Comparison of ENCODE assay signal across 8 mouse cellular contexts in the genomic region with DNA sequence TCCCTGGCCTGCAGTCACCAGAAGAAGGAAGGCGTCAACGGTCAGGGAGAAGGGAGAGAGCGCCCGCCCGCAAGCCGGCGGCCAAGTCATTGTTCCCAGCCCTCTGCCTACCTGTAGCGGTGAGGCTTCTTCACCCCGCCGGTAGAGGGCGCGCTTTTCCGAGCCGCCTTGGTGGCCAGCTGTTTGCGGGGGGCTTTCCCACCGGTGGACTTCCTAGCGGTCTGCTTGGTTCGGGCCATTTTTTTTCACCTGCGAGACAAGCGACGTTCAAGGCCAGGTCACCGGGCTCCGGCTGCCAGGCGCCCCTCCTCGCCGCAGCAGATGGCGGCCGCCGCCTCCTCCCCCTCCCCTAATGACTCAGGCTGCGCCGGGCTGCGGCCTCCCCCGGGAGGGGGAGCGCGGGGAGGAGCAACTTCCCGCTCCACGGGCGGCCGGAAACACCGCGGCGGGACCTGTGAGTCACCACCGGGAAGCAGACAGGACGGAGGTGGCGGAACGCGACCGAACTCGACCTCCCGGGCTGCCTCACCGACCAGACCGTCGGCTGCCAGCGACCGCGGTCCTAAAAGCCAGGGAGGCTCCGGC. TPM values are rescaled to one million over a fixed set of nuclear protein-coding genes. Genes with fewer than 3 reads are reported as not detected.
A peak's percentile ranks its signal among the peaks of the same experiment; 100 is the strongest.
DNase-seq lines count a peak whose midpoint lies in the region; ATAC-seq and TF ChIP-seq lines count a peak whose summit lies in the region.

No protein-coding gene starts in this region.

- peak overlapping the region; percentile 93 for H3K27ac ChIP-seq in brown adipose tissue, adult 24 weeks (replicated peaks; ENCODE audit: low read depth, low read length)
- H3K27ac ChIP-seq in forebrain, embryonic 12.5 days: peak overlapping the region; percentile 99
- H3K27ac ChIP-seq in liver, embryonic 15.5 days (replicated peaks): peak overlapping the region; percentile 99
- H3K27ac ChIP-seq in neural tube, embryonic 13.5 days (replicated peaks): peak overlapping the region; percentile 100
- H3K27ac ChIP-seq in thymus, adult 2 months (ENCODE audit: control insufficient read depth, insufficient read depth, low read length): peak overlapping the region; percentile 88

- ATAC-seq in forebrain, embryonic 12.5 days (ENCODE audit: low FRiP score): peak; percentile 62
- ATAC-seq in liver, embryonic 15.5 days (ENCODE audit: insufficient read depth): peak; percentile 62
- ATAC-seq in neural tube, embryonic 13.5 days (ENCODE audit: low read depth): peak; percentile 81

- no peaks in the 10 kb centered on the region for H3K9me3 ChIP-seq in E14TG2a.4 (ENCODE audit: low read length)
- H3K9me3 ChIP-seq in forebrain, embryonic 12.5 days: no peaks in the 10 kb centered on the region
- H3K9me3 ChIP-seq in liver, embryonic 15.5 days (replicated peaks): no peaks in the 10 kb centered on the region
- H3K9me3 ChIP-seq in neural tube, embryonic 13.5 days: no peaks in the 10 kb centered on the region

- H3K27me3 ChIP-seq in E14TG2a.4 (ENCODE audit: insufficient read depth, low read length): no peaks in the 10 kb centered on the region
- H3K27me3 ChIP-seq in forebrain, embryonic 12.5 days: no peaks in the 10 kb centered on the region
- no peaks in the 10 kb centered on the region for H3K27me3 ChIP-seq in liver, embryonic 15.5 days
- H3K27me3 ChIP-seq in neural tube, embryonic 13.5 days: no peaks in the 10 kb centered on the region
- no peaks in the 10 kb centered on the region for H3K27me3 ChIP-seq in thymus, adult 2 months (ENCODE audit: control insufficient read depth, insufficient read depth, low read length)

- no peak for TF ChIP-seq POLR2A in thymus, adult 2 months (IDR thresholded peaks at IDR 0.05; ENCODE audit: control insufficient read depth, extremely low read depth, insufficient read depth, low read length, poor library complexity)

- peak overlapping the region; percentile 98 for H3K4me3 ChIP-seq in E14TG2a.4 (replicated peaks; ENCODE audit: low read length)
- peak overlapping the region; percentile 81 for H3K4me3 ChIP-seq in brown adipose tissue, adult 24 weeks (ENCODE audit: insufficient read depth, low read depth, low read length)
- H3K4me3 ChIP-seq in forebrain, embryonic 12.5 days (replicated peaks): peak overlapping the region; percentile 98
- H3K4me3 ChIP-seq in liver, embryonic 15.5 days (replicated peaks): peak overlapping the region; percentile 99
- H3K4me3 ChIP-seq in neural tube, embryonic 13.5 days: peak overlapping the region; percentile 96
- peak overlapping the region; percentile 78 for H3K4me3 ChIP-seq in thymus, adult 2 months (ENCODE audit: control insufficient read depth, insufficient read depth, low read length)

- peak; percentile 66 for TF ChIP-seq CTCF in E14TG2a.4 (conservative IDR thresholded peaks at IDR 0.05; ENCODE audit: low read length)
- TF ChIP-seq CTCF in thymus, adult 2 months (IDR thresholded peaks at IDR 0.05; ENCODE audit: borderline replicate concordance, control insufficient read depth, extremely low read depth, insufficient read depth, low read length, poor library complexity): peak; percentile 97

- H3K9ac ChIP-seq in forebrain, embryonic 12.5 days: peak overlapping the region; percentile 97
- peak overlapping the region; percentile 99 for H3K9ac ChIP-seq in liver, embryonic 15.5 days
- peak overlapping the region; percentile 100 for H3K9ac ChIP-seq in neural tube, embryonic 13.5 days

- H3K4me1 ChIP-seq in E14TG2a.4 (replicated peaks; ENCODE audit: low read depth, low read length): peaks cover 32% of the 10 kb centered on the region
- H3K4me1 ChIP-seq in brown adipose tissue, adult 24 weeks (ENCODE audit: control insufficient read depth, insufficient read depth, insufficient read length, low read length): no peaks in the 10 kb centered on the region
- peaks cover 13% of the 10 kb centered on the region for H3K4me1 ChIP-seq in forebrain, embryonic 12.5 days
- peaks cover 18% of the 10 kb centered on the region for H3K4me1 ChIP-seq in liver, embryonic 15.5 days (replicated peaks)
- peaks cover 18% of the 10 kb centered on the region for H3K4me1 ChIP-seq in neural tube, embryonic 13.5 days (replicated peaks)
- peaks cover 2% of the 10 kb centered on the region; the same call in 1 of the 2 replicates for H3K4me1 ChIP-seq in thymus, adult 2 months (replicated peaks; ENCODE audit: control insufficient read depth, insufficient read depth, low read length)

- peak overlapping the region; percentile 58 for H3K4me2 ChIP-seq in forebrain, embryonic 12.5 days
- peak overlapping the region; percentile 68 for H3K4me2 ChIP-seq in liver, embryonic 15.5 days
- peak overlapping the region; percentile 94 for H3K4me2 ChIP-seq in neural tube, embryonic 13.5 days

- H3K36me3 ChIP-seq in E14TG2a.4 (ENCODE audit: insufficient read depth, low read length): peaks cover 27% of the 10 kb centered on the region
- peaks cover 18% of the 10 kb centered on the region; the same call in 1 of the 2 replicates for H3K36me3 ChIP-seq in forebrain, embryonic 12.5 days (replicated peaks)
- H3K36me3 ChIP-seq in liver, embryonic 15.5 days (replicated peaks): peaks cover 25% of the 10 kb centered on the region
- peaks cover 22% of the 10 kb centered on the region for H3K36me3 ChIP-seq in neural tube, embryonic 13.5 days
- H3K36me3 ChIP-seq in thymus, adult 2 months (ENCODE audit: control insufficient read depth, insufficient read depth, low read length): peaks cover 20% of the 10 kb centered on the region

- DNase-seq in heart, postnatal 25 days (ENCODE audit: low spot score): peak; percentile 78
- peak; percentile 78 for DNase-seq in layer of hippocampus, adult 11-12 months (ENCODE audit: low spot score)
- peak; percentile 83 for DNase-seq in thymus, adult 2 months

- intact Hi-C loops in heart, postnatal 25 days (cut with DNase I): no loop called here

- WGBS in forebrain, embryonic 12.5 days: under 1% methylated on average over 47 of the region's 57 CpGs
- under 1% methylated on average over 51 of the region's 57 CpGs for WGBS in liver, embryonic 15.5 days (ENCODE audit: insufficient replicate concordance)
- WGBS in neural tube, embryonic 13.5 days: under 1% methylated on average over 56 of the region's 57 CpGs
- WGBS in thymus, adult 2 months: under 1% methylated on average over 51 of the region's 57 CpGs

RNA-seq across cellular contexts. Expression of a gene that starts 3.9 kb away (rescaled TPM):
- 85.7 and 112 TPM in 2 replicates for polyA plus RNA-seq in brown adipose tissue, adult 24 weeks (2012; ENCODE audit: insufficient read depth, insufficient read length, missing spikeins)
- polyA plus RNA-seq in forebrain, embryonic 12.5 days (2016; fragmentation: Nextera tagmentation; extraction: Ambion mirVana): 2,341 and 2,432 TPM in 2 replicates
- 100 to 1,000 TPM; 128 to 130 TPM for total RNA-seq in heart, postnatal 25 days (2021)
- 540 and 595 TPM in 2 replicates for polyA plus RNA-seq in liver, embryonic 15.5 days (2015; fragmentation: Nextera tagmentation; extraction: Ambion mirVana)
- polyA plus RNA-seq in neural tube, embryonic 13.5 days (2015; fragmentation: Nextera tagmentation; extraction: Ambion mirVana): 2,165 and 2,421 TPM in 2 replicates
- 484 and 567 TPM in 2 replicates for polyA plus RNA-seq in thymus, adult 2 months (2012; rRNA removed)

RNA-seq across cellular contexts. Expression of a gene that starts 6.3 kb away (rescaled TPM):
- polyA plus RNA-seq in brown adipose tissue, adult 24 weeks (2012; ENCODE audit: insufficient read depth, insufficient read length, missing spikeins): 2.9 and 4.0 TPM in 2 replicates
- 47.9 and 50.4 TPM in 2 replicates for polyA plus RNA-seq in forebrain, embryonic 12.5 days (2016; fragmentation: Nextera tagmentation; extraction: Ambion mirVana)
- total RNA-seq in heart, postnatal 25 days (2021): 1 to 10 TPM; 8.4 to 9.0 TPM
- 10.1 and 11.6 TPM in 2 replicates for polyA plus RNA-seq in liver, embryonic 15.5 days (2015; fragmentation: Nextera tagmentation; extraction: Ambion mirVana)
- polyA plus RNA-seq in neural tube, embryonic 13.5 days (2015; fragmentation: Nextera tagmentation; extraction: Ambion mirVana): 32.4 and 33.1 TPM in 2 replicates
- 121 and 123 TPM in 2 replicates for polyA plus RNA-seq in thymus, adult 2 months (2012; rRNA removed)

RNA-seq across cellular contexts. Expression of a gene that starts 11.3 kb away (rescaled TPM):
- polyA plus RNA-seq in brown adipose tissue, adult 24 weeks (2012; ENCODE audit: insufficient read depth, insufficient read length, missing spikeins): 9.6 and 12.4 TPM in 2 replicates
- 98.3 and 107 TPM in 2 replicates for polyA plus RNA-seq in forebrain, embryonic 12.5 days (2016; fragmentation: Nextera tagmentation; extraction: Ambion mirVana)
- total RNA-seq in heart, postnatal 25 days (2021): 10 to 100 TPM; 13.9 to 16.0 TPM
- polyA plus RNA-seq in liver, embryonic 15.5 days (2015; fragmentation: Nextera tagmentation; extraction: Ambion mirVana): 168 and 190 TPM in 2 replicates
- 73.9 and 74.4 TPM in 2 replicates for polyA plus RNA-seq in neural tube, embryonic 13.5 days (2015; fragmentation: Nextera tagmentation; extraction: Ambion mirVana)
- polyA plus RNA-seq in thymus, adult 2 months (2012; rRNA removed): 110 and 133 TPM in 2 replicates

RNA-seq across cellular contexts. Expression of a gene that starts 49.4 kb away (rescaled TPM):
- 1.5 and 2.2 TPM in 2 replicates for polyA plus RNA-seq in brown adipose tissue, adult 24 weeks (2012; ENCODE audit: insufficient read depth, insufficient read length, missing spikeins)
- 0.94 and 1.0 TPM in 2 replicates for polyA plus RNA-seq in forebrain, embryonic 12.5 days (2016; fragmentation: Nextera tagmentation; extraction: Ambion mirVana)
- 1 to 10 TPM; 3.5 to 4.0 TPM for total RNA-seq in heart, postnatal 25 days (2021)
- polyA plus RNA-seq in liver, embryonic 15.5 days (2015; fragmentation: Nextera tagmentation; extraction: Ambion mirVana): 0.18 and 0.31 TPM in 2 replicates
- 1.9 and 2.7 TPM in 2 replicates for polyA plus RNA-seq in neural tube, embryonic 13.5 days (2015; fragmentation: Nextera tagmentation; extraction: Ambion mirVana)
- polyA plus RNA-seq in thymus, adult 2 months (2012; rRNA removed): 19.8 and 20.8 TPM in 2 replicates

RNA-seq across cellular contexts. Expression of a gene that starts 53.9 kb away (rescaled TPM):
- not detected in 2 replicates for polyA plus RNA-seq in brown adipose tissue, adult 24 weeks (2012; ENCODE audit: insufficient read depth, insufficient read length, missing spikeins)
- 0.69 and 0.73 TPM in 2 replicates for polyA plus RNA-seq in forebrain, embryonic 12.5 days (2016; fragmentation: Nextera tagmentation; extraction: Ambion mirVana)
- total RNA-seq in heart, postnatal 25 days (2021): 1 to 10 TPM in 1 of 2 experiments, under 1 TPM in 1; 0.75 to 1.0 TPM
- polyA plus RNA-seq in liver, embryonic 15.5 days (2015; fragmentation: Nextera tagmentation; extraction: Ambion mirVana): 21.4 and 23.3 TPM in 2 replicates
- 0.70 and 1.3 TPM in 2 replicates for polyA plus RNA-seq in neural tube, embryonic 13.5 days (2015; fragmentation: Nextera tagmentation; extraction: Ambion mirVana)
- polyA plus RNA-seq in thymus, adult 2 months (2012; rRNA removed): 95.3 and 98.6 TPM in 2 replicates

Comparison
In these comparisons a context has a peak if more than half of its experiments do, and no peak if none do; other contexts are left out.
1. Peak in every context shown above with its lines: DNase-seq, ATAC-seq, H3K4me3 ChIP-seq and H3K27ac ChIP-seq.